Mouse (Mus musculus) limb, embryonic 11.5 days (tissue): ENCODE measurements around the gene Sh2d6. TPM values are rescaled to one million over a fixed set of nuclear protein-coding genes. Genes with fewer than 3 reads are reported as not detected.

ENCODE experiments used
- ATAC-seq: fragments of 200-750 bp; cut with Nextera tagmentation; 2 replicates; pipeline ENCODE4 v1.8.0; 2017; ENCODE audit warnings: low read depth; ENCODE audit not compliant: insufficient number of reproducible peaks, low FRiP score, low TSS enrichment
- DNase-seq: peaks from one replicate; pipeline ENCODE4 v3.0.0-alpha.2; 2015; ENCODE audit warnings: low spot score
- H3K27ac ChIP-seq: fragments of 300-500 bp; sonication (generic); replicated peaks from 2 replicates; pipeline ENCODE4 v1.5.1; 2014; ENCODE audit warnings: low read depth, mild to moderate bottlenecking, low read length
- H3K27me3 ChIP-seq: fragments of 300-500 bp; sonication (generic); 2 replicates; pipeline ENCODE4 v1.6.1; 2014; ENCODE audit warnings: mild to moderate bottlenecking, low read length, mixed read lengths; ENCODE audit not compliant: control insufficient read depth, insufficient read depth
- H3K36me3 ChIP-seq: fragments of 300-500 bp; sonication (generic); 2 replicates; pipeline ENCODE4 v1.6.1; 2014; ENCODE audit warnings: mild to moderate bottlenecking, low read length, moderate library complexity, mixed read lengths; ENCODE audit not compliant: control insufficient read depth, insufficient read depth
- H3K4me1 ChIP-seq: fragments of 300-500 bp; sonication (generic); 2 replicates; pipeline ENCODE4 v1.6.1; 2014; ENCODE audit warnings: low read length, mixed read lengths; ENCODE audit not compliant: control insufficient read depth, insufficient read depth
- H3K4me2 ChIP-seq: fragments of 300-500 bp; sonication (generic); 2 replicates; pipeline ENCODE4 v1.6.1; 2014; ENCODE audit warnings: low read depth, mild to moderate bottlenecking, moderate library complexity; ENCODE audit not compliant: severe bottlenecking
- H3K4me3 ChIP-seq: fragments of 300-500 bp; sonication (generic); 2 replicates; pipeline ENCODE4 v1.5.1; 2014; ENCODE audit warnings: low read depth, low read length
- H3K9ac ChIP-seq: fragments of 300-500 bp; sonication (generic); 2 replicates; pipeline ENCODE4 v1.6.1; 2014; ENCODE audit warnings: mild to moderate bottlenecking, low read length
- H3K9me3 ChIP-seq: fragments of 300-500 bp; sonication (generic); 2 replicates; pipeline ENCODE4 v1.6.1; 2016; ENCODE audit warnings: low read length; ENCODE audit not compliant: control insufficient read depth
- WGBS: fragments of 180-500 bp; shearing (Covaris S2); extraction: QIAGEN DNeasy Blood & Tissue Kit; methylation state at CpG from one replicate; pipeline ENCODE4 v1.1.7; 2014; 5-methylcytosine and 5-hydroxymethylcytosine counted together
- polyA plus RNA-seq: library from polyadenylated mRNA; unstranded; fragments of >200 nt; fragmentation: Nextera tagmentation; extraction: Ambion mirVana; gene quantifications from 2 replicates; pipeline ENCODE4 v1.2.1, GENCODE M21; 2014

Gene Sh2d6
- polyA plus RNA-seq, 1 experiment from 2014 or later = 0.17 TPM

DNA sequence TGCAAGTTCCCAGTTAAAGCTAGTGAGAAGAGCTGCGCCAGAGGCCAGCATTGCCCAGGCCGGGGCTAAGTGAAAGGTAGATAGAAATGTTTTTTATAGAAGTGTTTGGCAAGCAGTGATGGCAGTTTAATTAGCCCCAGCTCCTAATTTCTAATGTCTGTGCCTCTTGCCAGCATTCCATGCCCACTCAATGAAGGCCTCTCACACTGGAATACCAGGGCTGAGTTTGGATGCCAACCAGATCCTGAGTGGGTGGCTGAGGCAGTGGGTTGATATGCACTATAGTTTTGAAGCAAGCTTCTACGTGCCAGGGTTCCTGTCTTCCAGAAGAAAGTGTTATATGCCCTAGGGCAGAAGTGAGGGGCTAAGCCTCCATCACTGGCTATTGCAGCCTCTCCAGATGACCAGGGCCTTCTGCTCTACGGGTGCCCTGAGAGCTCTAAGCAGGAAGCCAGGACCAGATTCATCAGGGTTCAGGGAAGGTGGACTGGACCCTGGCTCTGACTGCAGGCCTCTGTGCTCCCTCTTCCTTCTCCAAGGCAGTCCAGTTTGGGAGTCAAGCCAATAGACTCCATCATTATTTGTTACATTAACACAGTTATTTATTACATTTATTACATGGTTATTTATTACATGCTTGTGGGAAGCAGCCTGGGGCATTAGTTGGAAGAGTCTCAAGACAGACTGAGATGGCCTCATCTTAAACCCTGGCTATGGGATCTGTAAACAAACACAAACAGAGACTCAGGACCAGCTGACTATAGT lies 46.1 kb downstream of the Sh2d6 start:
- Histone ChIP-seq H3K4me2 (no peak overlapping the region), H3K36me3 (no peaks in the 10 kb centered on the region), H3K9me3 (no peaks in the 10 kb centered on the region), H3K27ac (no peak overlapping the region), H3K4me1 (no peaks in the 10 kb centered on the region), H3K27me3 (no peaks in the 10 kb centered on the region), H3K9ac (no peak overlapping the region), H3K4me3 (no peak overlapping the region)
- DNase-seq = no peak
- ATAC-seq = no peak
- 85% methylated on average over 4 of the region's 4 CpGs for WGBS

DNA sequence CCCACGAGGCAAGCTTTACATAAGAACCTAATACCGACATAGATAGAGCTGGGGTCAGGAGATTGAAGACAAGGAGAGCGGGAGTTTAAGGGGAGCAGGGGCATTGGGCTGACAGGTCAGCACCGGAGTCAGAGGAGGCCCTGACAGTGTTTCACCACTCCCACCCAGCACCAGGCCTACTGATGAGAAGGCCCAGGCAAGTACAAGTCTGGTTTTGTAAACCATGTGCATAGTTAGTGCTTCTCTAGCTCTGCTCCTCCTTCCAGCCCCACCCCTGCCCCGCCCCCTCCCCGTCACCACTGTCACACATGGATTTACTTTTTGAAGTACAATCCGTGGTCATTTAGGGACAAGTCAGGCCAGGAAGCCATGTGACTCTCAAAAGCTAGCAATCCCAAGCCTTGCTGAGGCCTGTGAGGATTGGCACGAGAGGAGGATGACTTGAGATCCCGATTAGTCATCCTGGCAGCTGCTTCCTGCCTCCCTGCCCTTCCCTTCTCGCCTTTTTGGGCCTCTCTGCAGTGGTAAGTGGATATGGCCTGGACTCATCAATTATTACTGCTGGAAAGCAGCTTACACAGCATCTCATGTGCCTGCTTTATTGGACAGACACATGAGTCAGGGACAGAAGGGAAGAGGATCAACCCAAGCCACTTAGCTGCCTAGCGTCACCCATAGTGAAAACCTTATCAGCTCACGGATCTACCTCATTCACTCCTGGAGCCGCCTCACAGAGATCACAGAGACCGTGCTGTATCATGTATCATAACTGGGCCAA lies 48.1 kb downstream of the Sh2d6 start:
- H3K9ac ChIP-seq = no peak overlapping the region
- H3K4me3 ChIP-seq = no peak overlapping the region
- no peak for DNase-seq
- H3K27me3 ChIP-seq = no peaks in the 10 kb centered on the region
- no peaks in the 10 kb centered on the region for H3K36me3 ChIP-seq
- ATAC-seq = no peak
- H3K27ac ChIP-seq = no peak overlapping the region
- no peak overlapping the region for H3K4me2 ChIP-seq
- H3K9me3 ChIP-seq = no peaks in the 10 kb centered on the region
- H3K4me1 ChIP-seq = no peaks in the 10 kb centered on the region
- 63% methylated on average over 14 of the region's 14 CpGs for WGBS

GRCm38 (mm10) chr6:72466171-72466570 lies 55.3 kb downstream of the Sh2d6 start:
- ATAC-seq = no peak
- 55% methylated on average over 4 of the region's 4 CpGs for WGBS
- DNase-seq = no peak
- Histone ChIP-seq H3K36me3 (no peaks in the 10 kb centered on the region), H3K4me1 (0 out of 2 replicates have a peak, but pooled peaks cover 3% of the 10 kb centered on the region), H3K4me3 (no peak overlapping the region), H3K27ac (no peak overlapping the region), H3K9me3 (no peaks in the 10 kb centered on the region), H3K27me3 (no peaks in the 10 kb centered on the region), H3K9ac (no peak overlapping the region), H3K4me2 (no peak overlapping the region)

DNA sequence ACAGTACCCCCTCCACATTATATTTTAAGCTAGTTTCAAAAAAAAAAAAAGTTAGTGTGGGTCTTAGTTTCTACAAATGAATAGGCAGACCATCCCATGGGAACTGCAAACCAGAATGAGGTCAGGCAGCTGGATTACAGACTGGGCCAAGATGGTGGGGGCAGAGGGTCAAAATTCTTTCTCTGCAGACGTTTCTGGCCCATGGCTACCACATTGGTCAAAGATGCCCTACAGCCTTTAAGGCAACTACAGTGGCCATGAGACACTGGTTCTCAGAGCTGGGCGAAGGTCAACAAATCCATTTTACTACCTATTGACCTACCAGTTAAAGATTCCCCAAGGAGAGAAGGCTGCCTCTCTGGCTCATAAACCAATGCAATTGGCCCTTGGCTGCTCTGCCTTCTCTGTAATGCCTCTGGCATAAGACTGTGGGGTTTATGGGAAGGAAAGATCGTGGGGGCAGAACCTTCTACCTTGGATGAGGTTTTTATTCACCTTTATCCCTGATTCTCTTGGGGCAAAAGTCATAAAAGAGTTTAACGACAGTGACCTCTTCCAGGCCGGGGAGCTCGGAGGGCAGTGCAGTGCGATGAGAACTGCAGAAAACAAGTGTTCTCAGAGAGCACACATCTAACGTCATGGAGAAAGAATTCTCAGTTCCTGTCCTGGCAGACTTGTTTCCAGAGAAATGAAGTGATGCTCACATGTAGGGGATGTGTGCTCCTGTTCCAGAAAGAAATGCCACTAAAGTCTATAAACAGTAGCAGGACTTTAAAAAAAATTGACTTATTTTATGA lies 55.9 kb downstream of the Sh2d6 start:
- H3K27ac ChIP-seq = no peak overlapping the region; the same call in 1 of the 2 replicates
- no peak for ATAC-seq

More for the DNA sequence above, 55.9 kb downstream of the Sh2d6 start:
- Histone ChIP-seq H3K4me2 (no peak overlapping the region), H3K4me1 (0 out of 2 replicates have a peak, but pooled peaks cover 3% of the 10 kb centered on the region), H3K4me3 (no peak overlapping the region), H3K27me3 (no peaks in the 10 kb centered on the region), H3K9ac (no peak overlapping the region), H3K9me3 (no peaks in the 10 kb centered on the region), H3K36me3 (no peaks in the 10 kb centered on the region)
- 43% methylated on average over 8 of the region's 8 CpGs for WGBS
- DNase-seq = no peak

Other genes starting within 250 kb of the Sh2d6 start
- not detected in 2 replicates for gene Sftpb, start 217.1 kb downstream of the Sh2d6 start, polyA plus RNA-seq
- 98.7 and 101 TPM in 2 replicates for gene Usp39, start 176.5 kb downstream of the Sh2d6 start, polyA plus RNA-seq
- 20.2 and 20.6 TPM in 2 replicates for gene 0610030E20Rik, start 174.4 kb downstream of the Sh2d6 start, polyA plus RNA-seq
- 10.7 and 10.8 TPM in 2 replicates for gene Tmem150a, start 166.3 kb downstream of the Sh2d6 start, polyA plus RNA-seq
- gene Rnf181, start 154.8 kb downstream of the Sh2d6 start, polyA plus RNA-seq = 92.1 and 96.0 TPM in 2 replicates
- gene Vamp5, start 141.2 kb downstream of the Sh2d6 start, polyA plus RNA-seq = 15.2 and 17.0 TPM in 2 replicates
- 81.4 and 87.4 TPM in 2 replicates for gene Vamp8, start 131.0 kb downstream of the Sh2d6 start, polyA plus RNA-seq
- 16.0 and 17.9 TPM in 2 replicates for gene Ggcx, start 107.4 kb downstream of the Sh2d6 start, polyA plus RNA-seq
- gene Mat2a, start 82.1 kb downstream of the Sh2d6 start, polyA plus RNA-seq = 490 and 507 TPM in 2 replicates
- 24.5 and 26.5 TPM in 2 replicates for gene Capg, start 22.7 kb upstream of the Sh2d6 start, polyA plus RNA-seq
- 15.8 and 16.8 TPM in 2 replicates for gene Elmod3, start 76.7 kb upstream of the Sh2d6 start, polyA plus RNA-seq
- gene Retsat, start 76.8 kb upstream of the Sh2d6 start, polyA plus RNA-seq = 10.5 and 11.2 TPM in 2 replicates
- gene Tgoln1, start 95.3 kb upstream of the Sh2d6 start, polyA plus RNA-seq = 24.6 and 25.2 TPM in 2 replicates